Mouse (Mus musculus): ENCODE measurements around the gene Grin2a.
A peak's percentile ranks its signal among the peaks of the same experiment; 100 is the strongest.

Gene Grin2a

DNA sequence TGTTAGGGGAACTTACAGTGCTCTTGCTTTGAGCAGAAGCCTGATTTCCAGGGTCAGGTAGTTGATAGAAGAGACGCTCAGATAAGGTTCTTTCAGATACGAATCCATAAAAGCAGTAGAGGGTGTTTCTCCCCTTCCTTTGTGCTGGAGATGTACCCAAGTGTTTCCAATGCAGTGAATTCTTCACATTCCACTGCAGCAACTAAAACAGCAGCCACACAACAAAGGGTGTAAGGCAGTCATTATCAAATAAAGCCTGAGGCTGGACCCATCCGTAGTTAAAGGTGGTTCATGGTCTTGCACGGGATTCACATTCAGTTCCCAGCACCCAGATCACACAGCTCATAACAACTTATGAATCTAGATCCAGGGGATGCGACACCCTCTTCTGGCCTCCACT lies 241.3 kb downstream of the Grin2a start:
- DNase-seq (ENCODE audit: low read depth, low spot score) = peak; percentile 16

DNA sequence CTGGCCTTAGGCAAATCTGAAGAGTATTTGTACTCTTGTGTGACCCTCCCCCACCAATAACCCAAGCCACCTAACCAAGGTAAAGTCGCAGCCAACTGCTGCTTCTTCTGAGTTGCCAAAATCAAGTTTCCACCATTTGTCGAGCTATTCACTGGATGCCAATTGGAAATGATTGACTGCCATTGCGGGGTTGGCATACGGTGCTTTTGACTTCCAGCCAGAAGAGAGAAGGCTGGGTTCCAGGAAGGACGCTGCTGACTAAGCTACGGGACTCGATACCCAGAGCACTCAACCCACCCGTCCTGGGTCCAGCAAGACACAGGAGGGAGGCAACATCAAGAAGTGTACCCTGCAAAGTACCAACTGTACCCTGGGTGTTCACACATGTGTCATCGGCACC lies 242.3 kb downstream of the Grin2a start:
- DNase-seq (ENCODE audit: low read depth, low spot score) = no peak

DNA sequence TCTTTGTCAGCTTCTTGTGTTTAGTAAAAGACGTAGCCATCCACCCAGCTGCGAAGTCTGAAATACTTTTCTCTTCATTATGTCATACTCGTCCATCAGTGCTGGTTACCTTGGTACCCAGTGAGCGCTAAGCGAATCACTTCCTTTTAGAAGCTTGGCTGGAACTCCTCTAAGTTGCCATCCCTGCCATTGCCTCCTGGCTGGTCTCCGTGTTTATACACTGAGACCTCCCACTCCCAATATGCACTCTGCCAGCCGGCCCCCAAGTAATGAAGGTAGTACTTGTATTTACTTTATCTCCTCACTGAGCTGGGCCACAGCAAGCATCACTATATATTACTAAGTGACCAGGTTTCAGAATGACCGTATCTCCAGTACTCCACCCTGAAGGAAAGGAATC lies 242.8 kb downstream of the Grin2a start:
- no peak for DNase-seq (ENCODE audit: low read depth, low spot score)

DNA sequence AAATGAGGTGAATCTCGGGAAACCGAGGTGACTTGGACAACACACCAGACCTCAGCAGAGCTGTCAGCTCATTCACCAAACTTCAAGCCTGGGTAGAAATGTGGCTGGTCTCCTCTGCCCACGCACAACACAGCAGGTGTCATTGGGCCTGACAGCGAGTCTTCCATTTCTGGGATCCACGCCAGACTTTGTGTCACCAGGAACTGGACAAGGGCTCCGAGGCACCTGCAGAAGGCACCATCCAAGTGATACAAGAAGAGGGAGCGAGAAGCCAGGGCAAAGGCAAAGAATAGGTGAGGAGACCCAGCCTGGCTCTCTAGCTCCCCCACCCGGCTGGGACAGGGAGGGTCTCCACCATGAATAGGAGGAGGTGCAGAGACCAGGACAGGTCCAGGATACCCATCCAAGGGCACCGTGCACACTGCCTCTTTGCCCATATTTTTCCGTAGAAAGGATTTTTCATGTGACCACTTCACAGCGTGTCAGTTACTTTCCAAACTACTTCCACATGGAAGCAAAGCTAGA lies 244.3 kb downstream of the Grin2a start:
- peak; percentile 50 for DNase-seq (ENCODE audit: low read depth, low spot score)

GRCm38 (mm10) chr16:9749661-9750060 lies 245.7 kb downstream of the Grin2a start:
- DNase-seq (ENCODE audit: low read depth, low spot score) = peak; percentile 51

DNA sequence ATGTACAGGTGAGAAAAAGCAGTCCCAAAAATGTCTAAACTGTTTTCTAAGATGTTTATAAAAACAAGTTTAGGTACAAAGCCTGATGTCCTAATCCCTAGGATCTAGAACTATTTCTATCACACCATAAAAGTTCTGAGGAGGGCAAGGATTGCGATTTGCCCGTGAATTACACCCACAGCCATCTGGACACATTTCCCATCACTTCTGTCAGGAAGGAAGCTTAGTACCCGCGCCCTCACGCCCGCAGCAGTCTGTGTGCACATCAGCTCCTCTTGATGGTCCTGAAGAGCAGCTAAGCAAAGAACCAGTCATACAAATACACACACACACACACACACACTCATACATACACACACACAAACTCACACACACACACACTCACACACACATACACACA lies 252.9 kb downstream of the Grin2a start:
- DNase-seq (ENCODE audit: low read depth, low spot score) = no peak

DNA sequence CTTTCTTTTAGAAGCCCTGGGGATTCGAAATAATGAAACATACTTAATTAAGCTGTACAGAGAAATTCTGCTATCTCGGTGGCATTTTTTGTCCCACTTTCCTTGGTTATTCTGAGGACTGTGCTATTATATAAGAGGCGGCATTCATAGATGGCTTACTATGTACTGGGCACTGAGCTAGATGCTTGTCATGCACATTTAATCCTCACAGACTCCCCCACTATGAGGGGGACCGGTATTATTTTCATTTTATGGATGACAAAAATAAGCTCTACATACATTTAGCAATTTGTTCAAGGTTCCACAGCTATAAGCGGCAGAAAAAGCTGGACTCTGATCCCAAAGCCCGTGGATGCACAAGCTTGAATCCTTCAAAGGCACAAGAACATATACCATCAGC lies 256.7 kb downstream of the Grin2a start:
- DNase-seq (ENCODE audit: low read depth, low spot score) = no peak

DNA sequence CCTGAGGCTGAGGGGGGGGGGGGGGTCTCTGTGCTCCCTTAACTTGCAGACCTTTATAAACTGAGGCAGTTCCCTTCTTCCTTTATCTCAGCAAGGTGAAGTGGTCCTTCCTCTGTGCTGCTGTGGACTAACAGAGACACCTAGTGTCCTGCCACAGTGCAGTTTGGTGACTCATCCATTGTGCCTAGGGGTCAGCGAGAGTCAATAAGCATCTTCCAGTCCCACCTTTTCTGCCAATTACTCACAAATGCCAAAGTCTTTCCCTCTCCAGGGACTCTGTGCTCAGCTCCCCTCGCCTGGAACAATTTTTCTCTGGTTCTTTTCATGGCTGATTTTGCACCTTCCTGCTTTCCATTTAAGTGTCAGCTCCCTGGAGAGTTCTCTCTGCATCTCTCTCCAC lies 258.2 kb downstream of the Grin2a start:
- DNase-seq (ENCODE audit: low read depth, low spot score) = peak; percentile 21

GRCm38 (mm10) chr16:9735365-9736080 lies 259.8 kb downstream of the Grin2a start:
- peak; percentile 23 for DNase-seq (ENCODE audit: low read depth, low spot score)

DNA sequence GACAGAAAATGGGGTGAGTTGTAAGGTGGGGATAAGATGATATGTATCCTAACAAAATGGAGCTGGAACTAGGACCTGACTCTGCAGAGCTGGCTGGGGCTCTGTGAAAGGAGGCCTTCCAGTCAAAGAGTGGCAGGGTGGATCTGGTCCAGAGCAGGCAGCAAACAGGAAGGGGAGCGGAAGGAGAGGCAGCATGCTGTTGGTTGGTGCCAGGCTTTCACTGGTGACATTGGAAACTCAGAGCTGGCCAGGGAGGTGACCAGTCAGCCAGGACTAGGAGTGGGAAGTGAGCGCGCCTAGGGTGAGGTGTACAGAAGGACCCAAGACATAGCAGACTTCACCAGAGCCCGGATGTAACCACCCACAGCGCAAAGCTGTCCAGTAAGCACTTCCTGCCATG lies 267.8 kb downstream of the Grin2a start:
- DNase-seq (ENCODE audit: low read depth, low spot score) = no peak

- DNase-seq (ENCODE audit: low read depth, low spot score) = no peak
Observed at GRCm38 (mm10) chr16:9725578-9726113, 269.7 kb downstream of the Grin2a start.

DNA sequence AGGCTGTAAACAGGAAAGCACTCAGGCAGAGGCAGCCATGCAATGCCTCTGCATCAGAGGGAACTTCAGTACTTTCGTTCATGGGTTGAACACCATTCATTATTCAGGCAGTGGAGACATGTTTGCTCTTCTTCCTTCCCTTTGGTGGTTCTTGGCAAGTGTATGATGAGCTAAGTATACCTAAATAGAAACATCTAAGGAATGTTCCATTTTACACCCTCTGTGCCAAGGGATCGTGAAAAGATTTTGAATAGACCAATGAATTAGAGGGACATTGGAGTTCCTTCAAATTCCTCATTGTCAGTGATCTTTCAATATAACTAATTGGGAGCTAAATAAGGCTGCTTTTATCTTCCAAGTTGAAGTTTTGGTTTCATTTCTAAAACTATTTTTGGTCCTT lies 284.0 kb downstream of the Grin2a start:
- DNase-seq (ENCODE audit: low read depth, low spot score) = no peak

GRCm38 (mm10) chr16:9709921-9710320 lies 285.4 kb downstream of the Grin2a start:
- peak; percentile 14 for DNase-seq (ENCODE audit: low read depth, low spot score)

DNA sequence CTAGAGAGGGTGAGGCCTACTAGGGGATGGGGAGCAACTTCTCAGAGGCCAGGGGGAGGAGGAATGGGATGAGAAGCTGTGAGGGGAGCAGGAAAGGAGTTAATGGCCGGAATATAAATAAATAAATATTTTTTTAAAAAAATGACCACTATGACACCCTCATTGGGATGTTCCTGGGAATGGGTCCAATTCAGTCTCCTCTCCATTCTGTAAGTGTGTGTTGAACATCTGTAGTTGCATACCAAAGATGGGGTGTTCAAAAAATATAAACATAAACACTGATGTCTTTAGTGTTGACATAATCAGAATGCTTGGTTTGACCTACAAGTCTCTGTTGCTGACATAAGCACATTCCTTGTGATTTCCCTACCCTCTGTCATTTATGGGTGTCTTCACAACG lies 298.2 kb downstream of the Grin2a start:
- DNase-seq (ENCODE audit: low read depth, low spot score) = no peak

- DNase-seq (ENCODE audit: low read depth, low spot score) = no peak
Observed at GRCm38 (mm10) chr16:9694081-9694480, 301.3 kb downstream of the Grin2a start.

DNA sequence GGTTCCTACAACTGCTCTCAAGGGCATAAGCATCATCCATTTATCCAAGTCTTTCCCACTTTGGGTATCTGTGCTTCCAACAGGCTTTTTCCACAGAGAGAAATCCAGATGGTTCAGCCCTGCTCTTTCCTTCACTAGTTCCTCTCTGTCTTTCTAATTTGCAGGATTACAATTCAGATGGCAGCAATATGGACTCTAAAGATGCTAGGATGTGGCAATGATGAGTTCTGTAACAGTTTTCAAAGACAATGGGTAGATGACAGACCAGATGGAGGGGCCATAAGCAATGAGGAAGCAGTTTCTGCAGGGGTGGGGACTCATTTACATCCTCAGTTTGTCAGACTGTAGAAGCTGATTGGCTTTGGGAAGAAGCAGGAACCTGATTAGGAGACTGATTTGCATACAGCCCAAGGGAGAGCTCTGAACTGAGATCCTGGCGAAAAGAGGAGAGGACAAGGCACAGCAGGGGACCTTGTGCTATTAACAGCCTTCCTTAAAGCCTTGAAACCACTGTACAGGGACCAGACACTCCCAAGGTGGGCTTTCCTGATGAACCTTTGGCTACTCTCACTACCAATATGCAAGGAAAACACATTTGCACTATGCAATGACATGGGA lies 306.7 kb downstream of the Grin2a start:
- peak; percentile 56 for DNase-seq (ENCODE audit: low read depth, low spot score)

- no peak for DNase-seq (ENCODE audit: low read depth, low spot score)
Observed at GRCm38 (mm10) chr16:9680572-9680971, 314.8 kb downstream of the Grin2a start.

DNA sequence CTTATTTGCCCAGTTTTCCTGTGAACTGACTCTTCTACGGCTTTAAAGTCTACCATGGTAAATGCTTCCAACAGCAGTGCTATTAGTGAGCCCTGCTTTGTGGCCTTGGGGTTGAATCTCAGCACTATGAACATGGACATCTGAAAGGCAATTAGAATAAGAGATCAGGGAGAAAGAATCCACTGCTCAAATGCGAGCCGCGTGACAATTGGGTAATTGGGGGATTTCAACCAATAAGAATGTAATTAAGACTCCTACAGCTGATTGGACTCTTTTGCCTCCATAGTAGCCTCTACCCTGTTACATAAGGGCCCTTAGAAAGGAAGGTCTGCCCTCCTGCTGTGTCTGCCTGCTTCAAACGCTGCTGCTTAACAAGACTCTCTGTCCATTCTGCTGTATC lies 315.4 kb downstream of the Grin2a start:
- DNase-seq (ENCODE audit: low read depth, low spot score) = peak; percentile 12

- no peak for DNase-seq (ENCODE audit: low read depth, low spot score)
Observed at GRCm38 (mm10) chr16:9678750-9679149, 316.6 kb downstream of the Grin2a start.

GRCm38 (mm10) chr16:9672390-9672789 lies 323.0 kb downstream of the Grin2a start:
- no peak for DNase-seq (ENCODE audit: low read depth, low spot score)

DNA sequence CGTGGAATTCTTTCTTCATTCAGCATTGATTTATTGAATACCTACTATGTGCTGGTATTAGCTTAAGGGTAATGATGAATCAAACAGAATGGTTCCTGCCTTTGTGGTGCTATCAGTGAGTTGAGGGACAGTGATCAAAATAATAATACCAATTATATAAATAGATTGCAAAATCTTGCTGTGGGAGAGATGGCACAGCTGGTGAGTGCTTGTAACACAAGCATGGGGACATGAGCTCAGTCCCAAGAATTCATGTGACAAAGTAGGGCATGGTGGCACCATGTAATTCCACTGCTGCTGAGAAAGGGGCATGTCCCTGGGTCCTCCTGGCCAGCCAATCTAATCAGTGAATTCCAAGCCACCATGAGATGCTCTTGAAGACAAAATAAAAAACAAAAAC lies 324.1 kb downstream of the Grin2a start:
- DNase-seq (ENCODE audit: low read depth, low spot score) = no peak

GRCm38 (mm10) chr16:9670750-9671161 lies 324.6 kb downstream of the Grin2a start:
- DNase-seq (ENCODE audit: low read depth, low spot score) = no peak

- no peak for DNase-seq (ENCODE audit: low read depth, low spot score)
Observed at GRCm38 (mm10) chr16:9665896-9666295, 329.5 kb downstream of the Grin2a start.

Data from ES-CJ7 (cell line).